Mouse (Mus musculus): ENCODE data around the gene Fcnb. TPM values are rescaled to one million over a fixed set of nuclear protein-coding genes. Genes with fewer than 3 reads are reported as not detected.

Gene Fcnb
- total RNA-seq, 2 experiments from 2014 or later = not detected

GRCm38 (mm10) chr2:28034011-28034710 lies 50.5 kb downstream of the Fcnb start:
- peak in 1 of 2 experiments; percentile 11 for DNase-seq
- intact Hi-C loops (cut with DNase I) = no loop called here

DNA sequence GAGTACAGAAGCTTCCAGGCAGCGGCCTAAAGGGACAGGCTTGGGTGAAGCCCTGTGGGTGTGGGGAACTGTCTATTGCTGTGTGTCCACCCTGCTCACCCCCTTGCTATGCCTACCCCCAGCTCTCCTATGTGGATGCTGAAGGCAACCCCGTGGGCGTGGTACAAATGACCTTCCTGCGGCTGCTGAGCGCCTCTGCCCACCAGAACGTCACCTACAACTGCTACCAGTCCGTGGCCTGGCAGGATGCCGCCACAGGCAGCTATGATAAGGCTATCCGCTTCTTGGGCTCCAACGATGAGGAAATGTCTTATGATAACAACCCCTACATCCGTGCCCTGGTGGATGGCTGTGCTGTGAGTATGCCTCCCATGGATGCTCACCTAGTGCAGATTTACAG lies 52.2 kb downstream of the Fcnb start:
- intact Hi-C loops (cut with DNase I) = no loop called here
- peak in 1 of 2 experiments; percentile 8 for DNase-seq

DNA sequence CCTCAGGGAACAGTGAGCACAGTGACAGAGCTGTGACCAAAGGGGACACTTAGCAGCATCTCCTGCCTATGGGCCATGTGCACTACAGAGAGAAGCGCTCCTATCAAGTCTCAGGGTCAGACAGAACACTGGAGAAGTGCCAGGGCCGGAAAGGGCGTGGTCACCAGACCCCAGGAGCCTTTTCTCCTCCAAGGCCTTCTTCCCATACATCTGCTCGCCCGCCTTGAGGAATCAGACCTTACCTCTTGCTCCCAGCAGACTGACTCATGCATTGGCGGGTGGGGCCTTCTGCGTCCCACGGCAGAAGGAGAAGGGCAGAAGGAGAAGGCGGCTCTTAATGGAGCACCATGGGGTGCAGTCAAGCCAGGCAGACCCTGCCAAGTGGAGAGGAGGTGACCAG lies 52.8 kb downstream of the Fcnb start:
- intact Hi-C loops (cut with DNase I) = no loop called here
- peak in 1 of 2 experiments; percentile 17 for DNase-seq

Other genes with a start within 250 kb of the Fcnb start
- 10 to 100 TPM; 35.4 to 46.1 TPM for gene Col5a1, start 198.5 kb downstream of the Fcnb start, total RNA-seq (2021)
- 1 to 10 TPM; 5.5 to 6.8 TPM for gene Olfm1, start 108.1 kb upstream of the Fcnb start, total RNA-seq (2021)